15 mouse cellular contexts compared by ENCODE assay signal in the genomic region with DNA sequence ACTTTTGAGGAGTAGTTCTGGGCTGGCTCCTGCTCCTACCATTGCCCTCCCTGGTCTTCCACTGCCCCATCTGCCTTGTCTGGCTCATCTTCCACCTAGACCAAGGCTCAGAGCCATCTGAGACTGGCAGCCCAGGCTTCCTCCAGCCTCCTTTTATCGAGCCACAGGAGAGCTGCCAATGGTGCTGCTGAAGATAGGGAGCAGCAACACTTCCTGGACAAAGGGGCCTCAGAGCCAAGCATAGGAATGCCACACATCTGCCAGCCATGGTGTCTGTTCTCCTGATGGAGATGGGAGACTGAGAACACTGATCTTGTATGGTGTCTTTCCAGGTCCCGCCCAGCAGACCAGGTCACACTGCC. TPM values are rescaled to one million over a fixed set of nuclear protein-coding genes. Genes with fewer than 3 reads are reported as not detected.
A peak's percentile ranks its signal among the peaks of the same experiment; 100 is the strongest.
DNase-seq lines count a peak whose midpoint lies in the region; ATAC-seq and TF ChIP-seq lines count a peak whose summit lies in the region.
"Had no signal": no experiment of that assay in that cellular context is flagged by ENCODE, and none has a peak within 500 bp of the region (broad histone marks: within the 10 kb centered on the region; RNA-seq: fewer than 3 reads in every experiment).

No protein-coding gene starts in this region.

- no peak overlapping the region for H3K9ac ChIP-seq in heart, adult 2 months (ENCODE audit: low read depth, low read length)
- no peak overlapping the region for H3K9ac ChIP-seq in heart, postnatal 0 days (replicated peaks; ENCODE audit: low read depth, low read length)
- H3K9ac ChIP-seq: embryonic facial prominence, embryonic 13.5 days; midbrain, embryonic 15.5 days had no signal

- H3K36me3 ChIP-seq in heart, adult 2 months (ENCODE audit: control insufficient read depth, insufficient read depth, low read length): no peaks in the 10 kb centered on the region
- H3K36me3 ChIP-seq in heart, postnatal 0 days (replicated peaks; ENCODE audit: control insufficient read depth, insufficient read depth, low read length): no peaks in the 10 kb centered on the region
- H3K36me3 ChIP-seq: embryonic facial prominence, embryonic 13.5 days had no signal

- TF ChIP-seq POLR2A in heart, adult 2 months (IDR thresholded peaks at IDR 0.05; ENCODE audit: insufficient read depth, low read depth, low read length): no peak

- 58% methylated on average over 2 of the region's 2 CpGs for WGBS in heart, adult 2 months
- WGBS in heart, postnatal 0 days: 47% methylated on average over 2 of the region's 2 CpGs

- H3K79me2 ChIP-seq in heart, adult 2 months (replicated peaks; ENCODE audit: control insufficient read depth, insufficient read depth, low read length): no peaks in the 10 kb centered on the region

- no peak for ATAC-seq in heart, postnatal 0 days (ENCODE audit: insufficient read depth, low read depth)
- ATAC-seq: midbrain, embryonic 15.5 days had no signal

- peaks cover 17% of the 10 kb centered on the region for H3K4me1 ChIP-seq in heart, adult 2 months (ENCODE audit: control insufficient read depth, insufficient read depth, low read length)
- H3K4me1 ChIP-seq in heart, postnatal 0 days (ENCODE audit: control insufficient read depth, insufficient read depth): peaks cover 50% of the 10 kb centered on the region

- 0 out of 2 replicates have a peak, but pooled peaks have one; percentile 31 for TF ChIP-seq EP300 in heart, adult 2 months (IDR thresholded peaks at IDR 0.05; ENCODE audit: insufficient read depth, low read depth, low read length)
- no peak for TF ChIP-seq EP300 in heart, postnatal 0 days (IDR thresholded peaks at IDR 0.05; ENCODE audit: low read depth)

- 0 out of 2 replicates have a peak, but pooled peaks have one; percentile 16 for TF ChIP-seq CTCF in heart, adult 2 months (IDR thresholded peaks at IDR 0.05)
- TF ChIP-seq CTCF in layer of hippocampus, adult 2 months (conservative IDR thresholded peaks at IDR 0.05): no peak
- no peak for TF ChIP-seq CTCF in heart, postnatal 0 days (IDR thresholded peaks at IDR 0.05; ENCODE audit: low read depth)

- no peaks in the 10 kb centered on the region for H3K9me3 ChIP-seq in heart, postnatal 0 days (replicated peaks; ENCODE audit: control insufficient read depth, low read length)
- H3K9me3 ChIP-seq: embryonic facial prominence, embryonic 13.5 days; midbrain, embryonic 15.5 days had no signal

- H3K4me3 ChIP-seq in heart, adult 2 months: no peak overlapping the region
- H3K4me3 ChIP-seq in layer of hippocampus, adult 2 months: no peak overlapping the region
- H3K4me3 ChIP-seq in heart, postnatal 0 days (ENCODE audit: low read depth, low read length): no peak overlapping the region
- H3K4me3 ChIP-seq: embryonic facial prominence, embryonic 13.5 days; midbrain, embryonic 15.5 days had no signal

- H3K27ac ChIP-seq in heart, adult 2 months: peak overlapping the region; percentile 68
- H3K27ac ChIP-seq in layer of hippocampus, adult 2 months: peak overlapping the region; percentile 36; the same call in 1 of the 2 replicates
- peak overlapping the region; percentile 93 for H3K27ac ChIP-seq in heart, postnatal 0 days (ENCODE audit: low read depth)
- H3K27ac ChIP-seq: embryonic facial prominence, embryonic 13.5 days; kidney, postnatal 0 days; macrophage; midbrain, embryonic 15.5 days had no signal

- intact Hi-C loops in heart, adult 2 months (cut with DNase I): loop anchor here (5.0 kb wide), 1 partner anchor 48 kb away; no protein-coding TSS in a partner anchor
- intact Hi-C loops in heart, postnatal 25 days (cut with DNase I): no loop called here

- DNase-seq in heart, adult 2 months: peak in 1 of 2 experiments; percentile 57
- DNase-seq in heart, postnatal 25 days (ENCODE audit: low spot score): no peak
- DNase-seq in layer of hippocampus, adult 2 months (ENCODE audit: low spot score in 2 of 2): no peak
- DNase-seq in layer of hippocampus, postnatal 36 days: no peak
- DNase-seq in cerebellum, adult 9-11 months: peak; percentile 69
- DNase-seq in heart, postnatal 0 days (ENCODE audit: low spot score): no peak
- no peak for DNase-seq in right cerebral cortex, postnatal 36 days (ENCODE audit: low spot score in 2 of 2)
- no peak for DNase-seq in adrenal gland, adult (ENCODE audit: inconsistent age in 2 of 2, low spot score in 1 of 2)
- DNase-seq: lung, adult 2 months; right cerebral cortex, postnatal 25 days; thymus, adult 18-20 months had no signal

- H3K4me2 ChIP-seq in heart, postnatal 0 days (ENCODE audit: low read depth, low read length): no peak overlapping the region
- H3K4me2 ChIP-seq: embryonic facial prominence, embryonic 13.5 days; midbrain, embryonic 15.5 days had no signal

- no peaks in the 10 kb centered on the region for H3K27me3 ChIP-seq in heart, adult 2 months (ENCODE audit: control insufficient read depth, insufficient read depth, low read length)
- no peaks in the 10 kb centered on the region for H3K27me3 ChIP-seq in heart, postnatal 0 days (ENCODE audit: control insufficient read depth, insufficient read depth, low read length)
- H3K27me3 ChIP-seq: embryonic facial prominence, embryonic 13.5 days; midbrain, embryonic 15.5 days had no signal

RNA-seq across cellular contexts. Expression of a gene that starts 53.2 kb away (rescaled TPM):
- total RNA-seq in heart, adult 2 months (2021): 10 to 100 TPM; 45.3 to 46.2 TPM
- 91.4 and 128 TPM in 2 replicates for polyA plus RNA-seq in heart, adult 2 months (2012; rRNA removed)
- 10 to 100 TPM; 47.9 to 78.9 TPM for total RNA-seq in heart, postnatal 25 days (2021)
- 1 to 10 TPM in 1 of 2 experiments, under 1 TPM in 1; 0.81 to 2.2 TPM for total RNA-seq in layer of hippocampus, adult 2 months (2021)
- total RNA-seq in layer of hippocampus, postnatal 36 days (2021): 1 to 10 TPM; 1.1 to 1.7 TPM
- 124 and 149 TPM in 2 replicates for total RNA-seq in heart, postnatal 0 days (2014; rRNA removed; ENCODE audit: low replicate concordance)
- polyA plus RNA-seq in heart, postnatal 0 days (2015; fragmentation: Nextera tagmentation; extraction: Ambion mirVana): 58.0 and 66.5 TPM in 2 replicates

Comparison
In these comparisons a context has a peak if more than half of its experiments do, and no peak if none do; other contexts are left out.
1. H3K27ac ChIP-seq: peak in every context shown above with its lines; median percentile 93 in heart, postnatal 0 days; 68 in heart, adult 2 months; 36 in layer of hippocampus, adult 2 months.
2. RNA of a gene that starts 53.2 kb away (total RNA-seq): 124 to 149 TPM in heart, postnatal 0 days, 47.9 to 78.9 TPM in heart, postnatal 25 days and 45.3 to 46.2 TPM in heart, adult 2 months; 0.81 to 2.2 TPM in layer of hippocampus, adult 2 months and 1.1 to 1.7 TPM in layer of hippocampus, postnatal 36 days; every median in the first group is over 10 times any median in the second.